Mouse (Mus musculus) embryonic facial prominence, embryonic 13.5 days (tissue): ENCODE results near the gene Tvp23a. TPM values are rescaled to one million over a fixed set of nuclear protein-coding genes. Genes with fewer than 3 reads are reported as not detected.

Experiments used
- ATAC-seq: fragments of 200-750 bp; cut with Nextera tagmentation; 2 replicates; pipeline ENCODE4 v1.8.0; 2017; ENCODE audit warnings: low read depth; ENCODE audit not compliant: insufficient number of reproducible peaks, insufficient read depth, low FRiP score, low TSS enrichment
- H3K27ac ChIP-seq: fragments of 300-500 bp; sonication (generic); 2 replicates; pipeline ENCODE4 v1.5.1; 2015; ENCODE audit warnings: moderate library complexity, mild to moderate bottlenecking, inconsistent platforms
- H3K27me3 ChIP-seq: fragments of 300-500 bp; sonication (generic); 2 replicates; pipeline ENCODE4 v1.6.1; 2015; ENCODE audit warnings: mild to moderate bottlenecking, inconsistent platforms
- H3K36me3 ChIP-seq: fragments of 300-500 bp; sonication (generic); 2 replicates; pipeline ENCODE4 v1.6.1; 2015; ENCODE audit warnings: mild to moderate bottlenecking, inconsistent platforms
- H3K4me1 ChIP-seq: fragments of 300-500 bp; sonication (generic); 2 replicates; pipeline ENCODE4 v1.6.1; 2015; ENCODE audit warnings: inconsistent platforms
- H3K4me2 ChIP-seq: fragments of 300-500 bp; sonication (generic); 2 replicates; pipeline ENCODE4 v1.6.1; 2015; ENCODE audit warnings: moderate library complexity, mild to moderate bottlenecking, inconsistent platforms
- H3K4me3 ChIP-seq: fragments of 300-500 bp; sonication (generic); 2 replicates; pipeline ENCODE4 v1.5.1; 2015; ENCODE audit warnings: mild to moderate bottlenecking, inconsistent platforms
- H3K9ac ChIP-seq: fragments of 300-500 bp; sonication (generic); 2 replicates; pipeline ENCODE4 v1.6.1; 2015; ENCODE audit warnings: mild to moderate bottlenecking, inconsistent platforms
- H3K9me3 ChIP-seq: fragments of 300-500 bp; sonication (generic); 2 replicates; pipeline ENCODE4 v1.6.1; 2016; ENCODE audit warnings: inconsistent platforms
- WGBS: fragments of 180-500 bp; shearing (Covaris S2); methylation state at CpG from one replicate; pipeline ENCODE4 v1.1.7; 2015; ENCODE audit warnings: mixed read lengths; 5-methylcytosine and 5-hydroxymethylcytosine counted together
- polyA plus RNA-seq: library from polyadenylated mRNA; unstranded; fragments of >200 nt; fragmentation: Nextera tagmentation; extraction: Ambion mirVana; gene quantifications from 2 replicates; pipeline ENCODE4 v1.2.1, GENCODE M21; 2015

The Tvp23a gene
- 22.9 and 24.4 TPM in 2 replicates for polyA plus RNA-seq

- ATAC-seq = peak; percentile 90
- Histone ChIP-seq H3K9ac (peak within 1 kb of the TSS; percentile 75), H3K9me3 (no peaks in the 10 kb centered on the region), H3K4me2 (peak within 1 kb of the TSS; percentile 90), H3K36me3 (no peaks in the 10 kb centered on the region), H3K4me1 (peaks cover 25% of the 10 kb centered on the region), H3K27me3 (no peaks in the 10 kb centered on the region), H3K27ac (peak within 1 kb of the TSS; percentile 72), H3K4me3 (peak within 1 kb of the TSS; percentile 53)
- WGBS = under 1% methylated on average over 12 of the region's 12 CpGs
Observed at GRCm38 (mm10) chr16:10447264-10447594, at the start of gene Tvp23a. TSS of gene Tvp23a (minus strand) at chr16:10447362.

DNA sequence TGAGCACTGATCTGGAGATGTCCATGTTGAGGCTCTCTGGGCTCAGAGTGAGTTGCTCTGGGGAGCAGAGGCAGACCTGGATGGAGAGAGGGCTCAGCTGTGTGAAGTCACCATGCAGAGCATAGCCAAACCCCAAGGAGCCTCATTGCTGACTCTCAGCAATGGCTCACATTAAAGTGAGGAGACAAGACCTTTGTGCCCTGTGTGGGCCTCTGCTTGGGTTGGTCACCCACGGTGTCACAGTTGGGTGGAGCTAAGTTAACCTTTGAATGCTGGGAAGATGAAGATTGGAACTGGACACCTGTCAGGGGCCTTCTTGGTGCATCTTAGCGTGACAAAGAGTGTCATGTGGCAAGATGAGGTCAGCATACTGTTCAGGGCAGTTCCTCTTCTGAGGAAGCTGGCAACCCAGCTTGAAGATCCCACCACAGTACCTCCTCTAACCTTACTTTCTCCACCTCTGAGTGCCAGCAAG lies 48.7 kb upstream of the Tvp23a start:
- H3K4me1 ChIP-seq = no peaks in the 10 kb centered on the region
- no peak overlapping the region for H3K27ac ChIP-seq
- H3K9me3 ChIP-seq = no peaks in the 10 kb centered on the region
- no peaks in the 10 kb centered on the region for H3K36me3 ChIP-seq
- ATAC-seq = no peak
- no peak overlapping the region for H3K4me2 ChIP-seq
- H3K27me3 ChIP-seq = no peaks in the 10 kb centered on the region; the same call in 1 of the 2 replicates
- no peak overlapping the region for H3K9ac ChIP-seq
- no peak overlapping the region for H3K4me3 ChIP-seq
- 60% methylated on average over 2 of the region's 2 CpGs for WGBS

DNA sequence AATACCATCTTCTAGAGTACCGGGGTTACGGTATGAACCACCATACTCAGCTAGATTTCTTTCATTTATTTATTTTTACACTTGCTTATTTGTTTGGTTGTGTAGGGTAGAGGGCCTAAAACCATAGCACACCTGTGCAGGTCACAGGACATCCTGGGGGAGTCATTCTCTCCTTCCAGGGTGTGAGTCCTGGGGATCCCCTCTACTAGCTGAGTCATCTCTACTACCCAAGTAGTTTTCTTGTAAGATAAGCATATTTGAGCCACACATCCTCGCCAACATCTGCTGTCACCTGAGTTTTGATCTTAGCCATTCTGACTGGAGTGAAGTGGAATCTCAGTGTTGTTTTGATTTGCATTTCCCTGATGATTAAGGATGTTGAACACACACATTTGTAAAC lies 45.4 kb upstream of the Tvp23a start:
- no peak overlapping the region for H3K4me3 ChIP-seq
- H3K36me3 ChIP-seq = no peaks in the 10 kb centered on the region
- no peaks in the 10 kb centered on the region for H3K9me3 ChIP-seq
- H3K9ac ChIP-seq = no peak overlapping the region
- H3K27ac ChIP-seq = no peak overlapping the region
- peaks cover 9% of the 10 kb centered on the region; the same call in 1 of the 2 replicates for H3K4me1 ChIP-seq
- ATAC-seq = no peak
- peaks cover 29% of the 10 kb centered on the region for H3K27me3 ChIP-seq
- H3K4me2 ChIP-seq = no peak overlapping the region
- 79% methylated on average over 3 of the region's 3 CpGs for WGBS

GRCm38 (mm10) chr16:10491716-10492115 lies 44.6 kb upstream of the Tvp23a start:
- Histone ChIP-seq H3K36me3 (no peaks in the 10 kb centered on the region), H3K4me1 (peaks cover 9% of the 10 kb centered on the region; the same call in 1 of the 2 replicates), H3K4me3 (no peak overlapping the region), H3K27ac (no peak overlapping the region), H3K9ac (no peak overlapping the region), H3K9me3 (no peaks in the 10 kb centered on the region), H3K27me3 (peaks cover 29% of the 10 kb centered on the region), H3K4me2 (no peak overlapping the region)
- no peak for ATAC-seq
- WGBS = 78% methylated on average over 4 of the region's 4 CpGs

- no peak overlapping the region for H3K4me3 ChIP-seq
- no peak overlapping the region for H3K4me2 ChIP-seq
- H3K9ac ChIP-seq = no peak overlapping the region
- H3K9me3 ChIP-seq = no peaks in the 10 kb centered on the region
- WGBS = 79% methylated on average over 18 of the region's 18 CpGs
- no peaks in the 10 kb centered on the region for H3K36me3 ChIP-seq
- no peak overlapping the region for H3K27ac ChIP-seq
- H3K27me3 ChIP-seq = peaks cover 29% of the 10 kb centered on the region
- peaks cover 9% of the 10 kb centered on the region; the same call in 1 of the 2 replicates for H3K4me1 ChIP-seq
- no peak for ATAC-seq
Observed at GRCm38 (mm10) chr16:10490503-10491150, 43.5 kb upstream of the Tvp23a start.

DNA sequence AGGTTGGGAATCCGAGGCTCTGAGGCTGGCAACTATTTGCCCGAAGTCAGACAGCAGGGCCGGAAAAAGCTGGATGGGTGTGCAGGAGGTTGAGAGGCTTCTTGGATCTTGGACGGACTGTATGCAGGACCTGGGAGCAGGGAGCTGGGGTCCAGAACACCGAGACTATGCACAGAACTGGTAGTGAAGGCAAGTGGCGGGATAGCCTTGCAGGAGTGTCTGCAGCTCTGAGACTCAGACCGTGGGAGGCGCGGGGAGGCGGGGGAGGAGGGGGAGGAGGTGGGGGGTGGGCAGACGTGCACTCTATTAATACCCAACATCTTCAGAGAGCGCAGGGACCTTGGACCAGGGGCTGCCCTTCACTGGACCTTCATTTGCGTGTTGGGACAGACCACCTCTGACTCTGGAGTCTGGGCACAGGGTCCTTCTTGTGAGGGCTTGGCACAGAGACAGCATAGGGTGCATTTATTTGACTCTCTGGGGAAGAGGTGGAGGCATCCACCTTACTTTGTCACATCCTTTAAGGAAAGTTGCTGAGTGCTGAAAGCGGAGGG lies 42.8 kb upstream of the Tvp23a start:
- peaks cover 29% of the 10 kb centered on the region for H3K27me3 ChIP-seq
- H3K4me3 ChIP-seq = peak overlapping the region; percentile 26
- no peaks in the 10 kb centered on the region for H3K36me3 ChIP-seq
- no peak for ATAC-seq
- peaks cover 9% of the 10 kb centered on the region; the same call in 1 of the 2 replicates for H3K4me1 ChIP-seq
- WGBS = 18% methylated on average over 14 of the region's 14 CpGs
- no peaks in the 10 kb centered on the region for H3K9me3 ChIP-seq
- H3K9ac ChIP-seq = peak overlapping the region; percentile 52; the same call in 1 of the 2 replicates
- peak overlapping the region; percentile 52 for H3K4me2 ChIP-seq
- no peak overlapping the region for H3K27ac ChIP-seq

- no peaks in the 10 kb centered on the region for H3K9me3 ChIP-seq
- H3K27ac ChIP-seq = no peak overlapping the region
- WGBS = 6% methylated on average over 9 of the region's 9 CpGs
- H3K4me1 ChIP-seq = peaks cover 9% of the 10 kb centered on the region; the same call in 1 of the 2 replicates
- peaks cover 29% of the 10 kb centered on the region for H3K27me3 ChIP-seq
- peak overlapping the region; percentile 52; the same call in 1 of the 2 replicates for H3K9ac ChIP-seq
- no peak for ATAC-seq
- H3K4me3 ChIP-seq = peak overlapping the region; percentile 26
- peak overlapping the region; percentile 52 for H3K4me2 ChIP-seq
- H3K36me3 ChIP-seq = no peaks in the 10 kb centered on the region
Observed at GRCm38 (mm10) chr16:10489483-10489882, 42.3 kb upstream of the Tvp23a start.

DNA sequence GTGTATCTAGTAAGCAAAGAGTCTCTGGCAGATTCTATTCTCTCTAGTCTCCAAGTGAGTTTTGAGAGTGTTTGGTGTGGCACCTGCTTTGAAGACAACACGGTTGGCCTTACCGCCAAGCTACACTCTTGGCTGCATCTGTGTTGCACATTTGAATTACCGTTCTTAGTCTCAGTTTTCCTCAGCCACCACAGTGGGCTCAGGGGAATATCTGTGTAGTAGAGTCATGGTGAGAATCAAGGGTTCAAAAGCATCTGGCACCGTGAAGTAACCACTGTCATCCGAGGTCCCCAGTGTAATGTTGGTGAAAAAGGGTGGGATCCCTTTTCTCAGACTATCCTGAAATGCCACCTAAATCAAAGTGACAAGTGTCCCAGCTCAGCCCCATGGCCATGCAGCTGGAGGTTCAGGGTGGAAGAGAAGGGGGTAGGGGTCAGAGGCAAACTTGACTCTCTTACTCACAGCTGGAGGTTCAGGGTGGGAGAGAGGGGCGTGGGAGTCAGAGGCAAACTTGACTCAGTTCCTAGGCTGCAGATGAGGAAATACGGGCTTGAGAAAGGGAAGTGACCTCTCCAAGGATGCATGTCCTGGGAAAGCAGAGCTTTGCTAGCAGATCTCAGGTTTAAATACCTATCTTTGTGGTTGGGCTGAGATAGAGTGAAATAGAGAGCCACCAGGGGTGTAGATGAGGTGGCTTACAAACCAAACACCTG lies 41.8 kb upstream of the Tvp23a start:
- ATAC-seq = no peak
- Histone ChIP-seq H3K27me3 (peaks cover 29% of the 10 kb centered on the region), H3K4me3 (no peak overlapping the region; the same call in 1 of the 2 replicates), H3K9me3 (no peaks in the 10 kb centered on the region), H3K36me3 (no peaks in the 10 kb centered on the region), H3K27ac (no peak overlapping the region), H3K4me1 (peaks cover 9% of the 10 kb centered on the region; the same call in 1 of the 2 replicates), H3K4me2 (peak overlapping the region; percentile 52; the same call in 1 of the 2 replicates), H3K9ac (no peak overlapping the region)
- WGBS = 77% methylated on average over 7 of the region's 7 CpGs

- WGBS = 87% methylated on average over 8 of the region's 8 CpGs
- H3K4me3 ChIP-seq = no peak overlapping the region
- no peak for ATAC-seq
- H3K9me3 ChIP-seq = no peaks in the 10 kb centered on the region
- H3K4me2 ChIP-seq = no peak overlapping the region
- H3K36me3 ChIP-seq = no peaks in the 10 kb centered on the region
- no peak overlapping the region for H3K9ac ChIP-seq
- no peak overlapping the region for H3K27ac ChIP-seq
- peaks cover 16% of the 10 kb centered on the region for H3K4me1 ChIP-seq
- peaks cover 29% of the 10 kb centered on the region for H3K27me3 ChIP-seq
Observed at GRCm38 (mm10) chr16:10487895-10488493, 40.8 kb upstream of the Tvp23a start.

DNA sequence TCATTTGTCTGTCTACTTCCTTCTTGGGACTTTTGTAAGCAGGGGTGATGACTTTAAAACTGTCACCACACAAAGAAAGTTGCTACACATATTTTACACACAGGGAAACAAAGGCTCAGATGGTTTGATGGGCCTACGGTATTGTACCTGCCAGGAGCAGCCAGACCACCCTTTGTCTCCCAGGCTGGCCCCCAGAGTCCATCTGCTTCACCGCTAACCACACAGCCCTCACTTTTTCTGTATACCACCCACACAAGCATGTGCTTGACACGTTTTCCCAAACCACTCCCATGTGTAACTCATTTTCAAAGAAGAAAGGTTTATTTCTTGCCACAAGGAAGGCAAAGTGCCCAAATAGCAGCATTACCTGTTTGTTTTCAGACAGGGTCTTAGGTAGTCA lies 39.8 kb upstream of the Tvp23a start:
- 57% methylated on average over 3 of the region's 3 CpGs for WGBS
- no peak for ATAC-seq
- no peak overlapping the region for H3K9ac ChIP-seq

GRCm38 (mm10) chr16:10482343-10482742 lies 35.2 kb upstream of the Tvp23a start:
- no peak for ATAC-seq
- H3K36me3 ChIP-seq = no peaks in the 10 kb centered on the region

More for the DNA sequence above, 39.8 kb upstream of the Tvp23a start:
- Histone ChIP-seq H3K4me2 (no peak overlapping the region), H3K27me3 (peaks cover 29% of the 10 kb centered on the region), H3K27ac (no peak overlapping the region), H3K4me1 (peaks cover 17% of the 10 kb centered on the region), H3K4me3 (no peak overlapping the region), H3K36me3 (no peaks in the 10 kb centered on the region), H3K9me3 (no peaks in the 10 kb centered on the region)

More at GRCm38 (mm10) chr16:10482343-10482742, 35.2 kb upstream of the Tvp23a start:
- 42% methylated on average over 4 of the region's 4 CpGs for WGBS
- Histone ChIP-seq H3K9me3 (no peaks in the 10 kb centered on the region), H3K4me1 (peaks cover 8% of the 10 kb centered on the region; the same call in 1 of the 2 replicates), H3K9ac (no peak overlapping the region), H3K27ac (no peak overlapping the region), H3K4me2 (no peak overlapping the region), H3K27me3 (no peaks in the 10 kb centered on the region), H3K4me3 (no peak overlapping the region)
